Mouse (Mus musculus) liver, embryonic 13.5 days (tissue): Measurements from ENCODE around the gene Plpp3. TPM values are rescaled to one million over a fixed set of nuclear protein-coding genes. Genes with fewer than 3 reads are reported as not detected.
A peak's percentile ranks its signal among the peaks of the same experiment; 100 is the strongest.

Source experiments
- ATAC-seq: fragments of 200-750 bp; cut with Nextera tagmentation; 2 replicates; pipeline ENCODE4 v1.8.0; 2017; ENCODE audit warnings: low read depth, mild to moderate bottlenecking, moderate number of reproducible peaks, moderate library complexity
- DNase-seq: peaks from one replicate; pipeline ENCODE4 v3.0.0; 2022
- H3K27ac ChIP-seq: fragments of 300-500 bp; sonication (generic); 2 replicates; pipeline ENCODE4 v1.5.1; 2015; ENCODE audit warnings: moderate library complexity, mild to moderate bottlenecking, inconsistent platforms
- H3K27me3 ChIP-seq: fragments of 300-500 bp; sonication (generic); 2 replicates; pipeline ENCODE4 v1.6.1; 2015; ENCODE audit warnings: mild to moderate bottlenecking, inconsistent platforms
- H3K36me3 ChIP-seq: fragments of 300-500 bp; sonication (generic); 2 replicates; pipeline ENCODE4 v1.6.1; 2015; ENCODE audit warnings: mild to moderate bottlenecking, inconsistent platforms
- H3K4me1 ChIP-seq: fragments of 300-500 bp; sonication (generic); replicated peaks from 2 replicates; pipeline ENCODE4 v1.6.1; 2015; ENCODE audit warnings: inconsistent platforms
- H3K4me2 ChIP-seq: fragments of 300-500 bp; sonication (generic); 2 replicates; pipeline ENCODE4 v1.6.1; 2015; ENCODE audit warnings: inconsistent platforms, mild to moderate bottlenecking, moderate library complexity
- H3K4me3 ChIP-seq: fragments of 300-500 bp; sonication (generic); replicated peaks from 2 replicates; pipeline ENCODE4 v1.5.1; 2015; ENCODE audit warnings: mild to moderate bottlenecking, inconsistent platforms
- H3K9ac ChIP-seq: fragments of 300-500 bp; sonication (generic); 2 replicates; pipeline ENCODE4 v1.6.1; 2015; ENCODE audit warnings: mild to moderate bottlenecking, inconsistent platforms
- H3K9me3 ChIP-seq: fragments of 300-500 bp; sonication (generic); replicated peaks from 2 replicates; pipeline ENCODE4 v1.6.1; 2016; ENCODE audit warnings: inconsistent platforms
- WGBS: fragments of 180-500 bp; shearing (Covaris S2); methylation state at CpG from one replicate; pipeline ENCODE4 v1.1.7; 2015; ENCODE audit not compliant: insufficient replicate concordance; 5-methylcytosine and 5-hydroxymethylcytosine counted together
- polyA plus RNA-seq: library from polyadenylated mRNA; unstranded; fragments of >200 nt; fragmentation: Nextera tagmentation; extraction: Ambion mirVana; gene quantifications from 2 replicates; pipeline ENCODE4 v1.2.1, GENCODE M21; 2015

Gene Plpp3
- polyA plus RNA-seq, 1 experiment from 2014 or later: 11.7 TPM

GRCm38 (mm10) chr4:105159531-105159870 lies 2.4 kb downstream of the Plpp3 start:
- Histone ChIP-seq H3K4me3 (peak overlapping the region; percentile 67), H3K27ac (no peak overlapping the region), H3K9me3 (no peaks in the 10 kb centered on the region), H3K36me3 (no peaks in the 10 kb centered on the region), H3K27me3 (peaks cover 32% of the 10 kb centered on the region), H3K4me1 (no peaks in the 10 kb centered on the region), H3K4me2 (peak overlapping the region; percentile 73), H3K9ac (no peak overlapping the region)
- DNase-seq (no peak), ATAC-seq (no peak)
- WGBS: 41% methylated on average over 6 of the region's 6 CpGs

DNA sequence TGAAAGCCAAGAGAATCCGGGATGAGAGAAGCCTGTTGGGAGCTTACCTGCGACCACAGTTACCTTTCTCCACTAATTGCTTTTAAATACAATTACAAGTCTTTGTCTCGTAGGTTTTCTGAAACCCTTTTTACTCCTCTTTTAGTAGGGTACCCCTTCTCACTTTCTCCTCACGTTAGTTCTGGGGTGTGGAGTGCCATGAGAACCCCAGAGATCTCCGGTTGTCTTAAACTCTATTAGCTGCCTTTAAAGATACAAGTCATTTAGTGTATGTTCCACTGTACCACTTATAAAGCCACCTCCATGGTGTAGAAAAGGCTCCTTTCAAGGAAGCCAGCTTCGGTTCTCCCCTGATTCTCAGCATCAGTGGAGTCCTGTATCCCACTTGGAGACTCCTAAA lies 3.3 kb downstream of the Plpp3 start:
- Histone ChIP-seq H3K9me3 (no peaks in the 10 kb centered on the region), H3K27ac (no peak overlapping the region), H3K9ac (no peak overlapping the region), H3K27me3 (peaks cover 32% of the 10 kb centered on the region), H3K36me3 (no peaks in the 10 kb centered on the region), H3K4me1 (no peaks in the 10 kb centered on the region), H3K4me3 (no peak overlapping the region), H3K4me2 (no peak overlapping the region)
- ATAC-seq (no peak), DNase-seq (no peak)
- 63% methylated on average over 6 of the region's 6 CpGs for WGBS

DNA sequence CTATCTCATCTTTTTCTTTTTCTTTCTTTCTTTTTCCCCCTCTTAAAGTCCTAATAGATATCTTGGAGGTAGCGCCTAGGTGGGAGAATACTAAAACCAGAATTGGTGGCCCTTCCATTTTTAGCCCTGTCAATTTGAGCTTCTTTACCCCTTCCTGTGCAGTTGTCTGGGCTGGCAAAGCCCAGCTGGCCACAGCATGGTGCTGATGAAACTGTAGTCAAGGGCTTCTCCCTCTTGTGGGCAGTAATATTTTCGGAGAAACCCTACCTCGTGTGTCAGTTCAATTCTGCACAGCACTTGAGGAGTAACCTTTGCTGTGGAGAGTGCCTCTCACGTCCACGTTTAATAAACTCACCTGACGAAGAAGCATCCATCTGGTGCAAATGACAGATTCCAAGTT lies 4.9 kb downstream of the Plpp3 start:
- ATAC-seq (no peak), DNase-seq (no peak)
- no peaks in the 10 kb centered on the region for H3K4me1 ChIP-seq
- H3K9me3 ChIP-seq: no peaks in the 10 kb centered on the region
- H3K27ac ChIP-seq: no peak overlapping the region
- peaks cover 30% of the 10 kb centered on the region for H3K27me3 ChIP-seq
- no peaks in the 10 kb centered on the region for H3K36me3 ChIP-seq
- 58% methylated on average over 6 of the region's 6 CpGs for WGBS
- no peak overlapping the region for H3K4me2 ChIP-seq
- H3K9ac ChIP-seq: no peak overlapping the region
- no peak overlapping the region for H3K4me3 ChIP-seq

- Histone ChIP-seq H3K27ac (no peak overlapping the region), H3K4me3 (no peak overlapping the region), H3K4me1 (no peaks in the 10 kb centered on the region), H3K9ac (no peak overlapping the region), H3K36me3 (no peaks in the 10 kb centered on the region), H3K9me3 (no peaks in the 10 kb centered on the region), H3K27me3 (peaks cover 24% of the 10 kb centered on the region), H3K4me2 (no peak overlapping the region)
- DNase-seq: no peak
- ATAC-seq: no peak
- 18% methylated on average over 2 of the region's 2 CpGs for WGBS
Measured at GRCm38 (mm10) chr4:105162676-105163075, 5.5 kb downstream of the Plpp3 start.

GRCm38 (mm10) chr4:105163981-105164411 lies 6.8 kb downstream of the Plpp3 start:
- Histone ChIP-seq H3K4me3 (no peak overlapping the region), H3K27me3 (peaks cover 10% of the 10 kb centered on the region), H3K9ac (no peak overlapping the region), H3K4me2 (no peak overlapping the region), H3K36me3 (no peaks in the 10 kb centered on the region), H3K4me1 (peaks cover 8% of the 10 kb centered on the region; the same call in 1 of the 2 replicates), H3K9me3 (no peaks in the 10 kb centered on the region), H3K27ac (no peak overlapping the region)
- DNase-seq (no peak), ATAC-seq (no peak)
- 44% methylated on average over 4 of the region's 4 CpGs for WGBS

DNA sequence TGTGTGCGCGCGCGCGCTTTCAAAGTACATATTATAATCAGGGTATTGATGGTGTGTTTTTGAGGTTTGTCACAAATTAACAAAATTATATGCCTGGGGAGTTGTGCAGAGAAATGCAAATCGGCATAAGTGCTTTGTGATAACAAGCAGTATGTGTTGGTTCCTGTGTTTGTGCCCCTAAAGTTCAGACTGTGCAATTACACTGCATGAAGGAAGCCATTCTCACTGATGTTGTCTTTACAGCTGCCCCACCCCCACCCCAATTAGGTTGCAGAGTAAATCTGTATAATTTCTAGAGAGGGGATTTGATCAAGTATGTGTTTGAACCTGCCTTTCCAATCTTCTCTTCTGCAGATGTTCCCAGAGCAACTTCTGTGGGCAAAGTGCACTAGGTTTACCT lies 7.8 kb downstream of the Plpp3 start:
- H3K4me1 ChIP-seq: peaks cover 8% of the 10 kb centered on the region
- no peak overlapping the region for H3K4me2 ChIP-seq
- H3K27me3 ChIP-seq: 0 out of 2 replicates have a peak, but pooled peaks cover 2% of the 10 kb centered on the region
- H3K36me3 ChIP-seq: no peaks in the 10 kb centered on the region
- no peak overlapping the region for H3K4me3 ChIP-seq
- H3K9me3 ChIP-seq: no peaks in the 10 kb centered on the region
- no peak overlapping the region for H3K27ac ChIP-seq
- 83% methylated on average over 6 of the region's 6 CpGs for WGBS
- no peak overlapping the region for H3K9ac ChIP-seq
- no peak for DNase-seq
- ATAC-seq: no peak

DNA sequence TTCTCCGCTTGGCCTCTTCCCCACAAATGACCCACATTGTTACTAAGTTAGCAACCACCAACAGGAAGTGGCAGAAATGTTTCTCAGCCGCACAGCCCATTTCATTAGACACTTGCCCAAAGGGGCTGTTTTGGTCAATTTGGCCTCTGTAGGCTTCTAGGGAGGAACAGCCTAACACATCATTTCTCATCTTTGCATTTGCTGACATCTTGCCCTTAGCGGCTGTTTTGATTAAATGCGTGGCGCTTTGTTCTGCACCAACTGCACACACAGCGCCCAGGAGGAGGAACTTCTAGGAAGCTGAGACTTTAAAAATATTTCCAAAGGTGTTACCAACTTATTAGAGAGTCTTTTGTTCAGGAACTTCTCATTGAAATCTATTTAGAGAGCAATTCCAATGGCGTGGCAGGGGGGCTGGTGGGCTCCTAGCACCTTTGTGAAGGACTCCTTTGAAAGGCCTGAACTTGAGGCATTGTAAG lies 12.0 kb downstream of the Plpp3 start:
- 46% methylated on average over 7 of the region's 7 CpGs for WGBS
- Histone ChIP-seq H3K9ac (no peak overlapping the region), H3K9me3 (no peaks in the 10 kb centered on the region), H3K4me1 (peaks cover 23% of the 10 kb centered on the region), H3K4me3 (no peak overlapping the region), H3K4me2 (no peak overlapping the region), H3K36me3 (no peaks in the 10 kb centered on the region), H3K27me3 (no peaks in the 10 kb centered on the region), H3K27ac (no peak overlapping the region)
- no peak for ATAC-seq
- DNase-seq: no peak

DNA sequence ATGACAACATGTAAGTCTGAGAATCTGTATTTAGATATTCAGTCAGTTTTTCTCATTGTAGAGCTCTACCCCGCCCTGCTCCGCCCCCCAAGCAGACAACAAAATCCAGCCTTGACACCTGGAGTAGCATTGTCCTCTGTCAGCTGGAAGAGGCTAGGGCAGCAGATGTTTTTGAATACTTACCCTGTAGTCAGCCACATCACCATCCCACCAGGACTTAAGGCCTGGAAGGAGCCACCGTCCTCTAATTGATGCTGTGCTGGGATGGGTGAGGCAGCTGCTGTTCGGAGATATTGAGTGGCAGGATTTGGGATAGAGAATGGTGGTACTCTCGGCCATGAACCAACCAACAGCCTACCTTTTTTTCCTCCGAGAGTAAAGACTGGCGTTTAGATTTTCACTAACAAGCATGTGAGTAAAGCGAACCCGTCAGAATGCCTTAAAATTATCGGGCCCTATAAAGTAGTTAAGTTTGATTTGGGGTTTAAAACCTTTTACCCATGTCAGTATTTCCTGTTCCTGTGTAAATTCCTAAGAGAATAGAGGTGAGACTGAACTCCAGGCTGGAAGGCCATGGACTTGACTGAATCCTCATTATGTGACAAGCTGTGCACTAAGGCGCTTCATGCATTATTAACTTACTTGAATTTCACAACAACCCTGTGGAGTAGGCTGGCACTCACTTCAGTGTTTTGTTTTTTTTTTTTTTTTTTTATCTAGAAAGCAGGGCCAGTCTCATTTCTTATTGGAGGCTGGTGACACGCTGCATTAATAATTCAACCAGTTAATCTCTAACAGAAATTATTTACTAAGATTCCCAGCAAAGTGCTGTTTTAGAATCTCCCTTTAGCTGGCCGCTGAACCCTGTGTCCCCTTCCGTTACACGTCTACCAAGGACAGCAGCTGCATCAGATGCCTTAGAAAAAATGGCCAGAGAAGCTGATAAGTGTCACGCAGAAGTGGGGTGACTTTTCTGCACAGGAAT lies 13.0 kb downstream of the Plpp3 start:
- H3K27me3 ChIP-seq: no peaks in the 10 kb centered on the region
- no peak overlapping the region for H3K4me3 ChIP-seq
- 60% methylated on average over 16 of the region's 16 CpGs for WGBS
- no peak overlapping the region for H3K4me2 ChIP-seq
- no peaks in the 10 kb centered on the region for H3K9me3 ChIP-seq
- no peaks in the 10 kb centered on the region for H3K36me3 ChIP-seq
- no peak overlapping the region for H3K9ac ChIP-seq
- ATAC-seq (no peak), DNase-seq (no peak)
- peaks cover 23% of the 10 kb centered on the region for H3K4me1 ChIP-seq
- H3K27ac ChIP-seq: no peak overlapping the region

- Histone ChIP-seq H3K4me1 (peaks cover 23% of the 10 kb centered on the region), H3K36me3 (no peaks in the 10 kb centered on the region), H3K4me3 (no peak overlapping the region), H3K27me3 (no peaks in the 10 kb centered on the region), H3K4me2 (no peak overlapping the region), H3K9ac (no peak overlapping the region), H3K9me3 (no peaks in the 10 kb centered on the region), H3K27ac (no peak overlapping the region)
- no peak for ATAC-seq
- DNase-seq: no peak
- 38% methylated on average over 9 of the region's 9 CpGs for WGBS
Measured at GRCm38 (mm10) chr4:105170811-105171401, 13.8 kb downstream of the Plpp3 start.

DNA sequence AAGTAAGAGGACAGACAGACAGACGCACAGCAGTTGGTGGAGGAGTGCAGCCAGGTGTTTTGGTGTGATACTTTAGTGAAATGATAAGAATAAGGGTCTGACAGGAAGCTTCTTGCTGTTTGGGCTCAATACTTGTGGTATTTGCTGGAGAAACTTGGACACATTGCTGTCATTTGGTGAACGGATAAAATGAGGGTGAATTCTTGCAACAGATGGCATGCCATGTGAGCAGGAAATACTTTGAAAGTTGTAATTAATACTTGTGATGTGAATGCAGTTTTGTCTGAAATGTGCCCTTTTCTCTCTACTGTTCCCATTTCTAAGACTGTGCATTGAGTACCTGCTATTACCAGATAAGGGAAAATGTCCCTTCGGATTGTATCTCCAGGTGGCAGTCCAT lies 14.3 kb downstream of the Plpp3 start:
- ATAC-seq (no peak), DNase-seq (no peak)
- H3K9ac ChIP-seq: no peak overlapping the region
- no peaks in the 10 kb centered on the region for H3K36me3 ChIP-seq
- no peak overlapping the region for H3K4me2 ChIP-seq
- no peak overlapping the region for H3K27ac ChIP-seq
- H3K9me3 ChIP-seq: no peaks in the 10 kb centered on the region
- WGBS: 38% methylated on average over 3 of the region's 3 CpGs
- H3K4me1 ChIP-seq: peaks cover 23% of the 10 kb centered on the region
- H3K4me3 ChIP-seq: no peak overlapping the region
- H3K27me3 ChIP-seq: no peaks in the 10 kb centered on the region

DNA sequence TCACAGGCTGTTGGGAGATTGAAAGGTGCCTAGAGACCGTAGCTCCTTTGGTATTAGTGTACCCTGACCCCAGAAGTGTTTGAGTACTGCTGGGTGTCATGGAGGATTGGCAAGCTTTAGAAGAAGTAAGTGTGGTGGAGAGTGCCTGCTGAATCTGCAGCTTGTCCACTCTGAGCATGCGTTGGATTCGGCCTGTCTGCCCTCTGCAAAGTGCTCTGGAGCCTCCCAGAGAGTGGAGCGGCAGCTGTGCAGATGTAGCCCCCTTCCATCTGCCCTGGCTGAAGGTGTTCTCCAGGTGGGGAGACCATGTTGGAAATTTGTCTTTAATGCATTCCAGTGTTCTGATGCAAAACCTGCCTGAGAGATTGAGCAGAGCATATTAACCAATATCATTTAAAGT lies 17.6 kb downstream of the Plpp3 start:
- no peaks in the 10 kb centered on the region for H3K9me3 ChIP-seq
- 64% methylated on average over 4 of the region's 4 CpGs for WGBS
- H3K9ac ChIP-seq: no peak overlapping the region
- H3K27me3 ChIP-seq: no peaks in the 10 kb centered on the region
- H3K27ac ChIP-seq: no peak overlapping the region
- H3K4me1 ChIP-seq: peaks cover 15% of the 10 kb centered on the region
- no peak overlapping the region for H3K4me2 ChIP-seq
- H3K4me3 ChIP-seq: no peak overlapping the region
- ATAC-seq: no peak
- H3K36me3 ChIP-seq: no peaks in the 10 kb centered on the region
- no peak for DNase-seq
